In genomic region chr4:140913565-140913964, GRCm38 (mm10) we compare ENCODE assay signal across 15 mouse cellular contexts.
"Had no signal": no experiment of that assay in that cellular context is flagged by ENCODE, and none has a peak within 500 bp of the region (broad histone marks: within the 10 kb centered on the region; RNA-seq: fewer than 3 reads in every experiment).

No protein-coding gene starts in this region.

- H3K27ac ChIP-seq: kidney, postnatal 0 days; limb, embryonic 12.5 days; liver, embryonic 15.5 days; macrophage; midbrain, embryonic 15.5 days; neural tube, embryonic 12.5 days; stomach, postnatal 0 days had no signal

- H3K4me3 ChIP-seq: layer of hippocampus, adult 2 months; limb, embryonic 12.5 days; liver, embryonic 15.5 days; megakaryocyte, embryonic 14.5 days; midbrain, embryonic 15.5 days; neural tube, embryonic 12.5 days had no signal

- DNase-seq: kidney, adult 8-10 months; kidney, postnatal 4 days; lung, embryonic 14.5 days; lung, postnatal 10 days; right cerebral cortex, postnatal 14 days; thymus, adult 2 months had no signal
